Mouse (Mus musculus): ENCODE results near the gene Olfr1412. TPM values are rescaled to one million over a fixed set of nuclear protein-coding genes. Genes with fewer than 3 reads are reported as not detected.

The Olfr1412 gene
- polyA plus RNA-seq, 1 experiment from 2014 or later: not detected

Other genes with a start within 250 kb of the Olfr1412 start
- 314 and 335 TPM in 2 replicates for gene Ndufa10, start 111.9 kb upstream of the Olfr1412 start, polyA plus RNA-seq (2014; fragmentation: Nextera tagmentation; extraction: Ambion mirVana)
- gene Olfr1416, start 100.7 kb upstream of the Olfr1412 start, polyA plus RNA-seq (2014; fragmentation: Nextera tagmentation; extraction: Ambion mirVana): not detected in 2 replicates
- not detected in 2 replicates for gene Olfr1415, start 89.7 kb upstream of the Olfr1412 start, polyA plus RNA-seq (2014; fragmentation: Nextera tagmentation; extraction: Ambion mirVana)
- not detected in 2 replicates for gene Olfr1414, start 67.1 kb upstream of the Olfr1412 start, polyA plus RNA-seq (2014; fragmentation: Nextera tagmentation; extraction: Ambion mirVana)
- gene Olfr1413, start 14.5 kb upstream of the Olfr1412 start, polyA plus RNA-seq (2014; fragmentation: Nextera tagmentation; extraction: Ambion mirVana): not detected in 2 replicates
- not detected in 2 replicates for gene Olfr1411, start 8.6 kb downstream of the Olfr1412 start, polyA plus RNA-seq (2014; fragmentation: Nextera tagmentation; extraction: Ambion mirVana)
- not detected in 2 replicates for gene Olfr1410, start 20.0 kb downstream of the Olfr1412 start, polyA plus RNA-seq (2014; fragmentation: Nextera tagmentation; extraction: Ambion mirVana)
- gene Olfr12, start 32.0 kb downstream of the Olfr1412 start, polyA plus RNA-seq (2014; fragmentation: Nextera tagmentation; extraction: Ambion mirVana): not detected in 2 replicates
- 414 and 584 TPM in 2 replicates for gene Cops9, start 56.2 kb downstream of the Olfr1412 start, polyA plus RNA-seq (2014; fragmentation: Nextera tagmentation; extraction: Ambion mirVana)
- 0.43 TPM in 1 of 2 replicates, not detected in the other for gene Otos, start 63.1 kb downstream of the Olfr1412 start, polyA plus RNA-seq (2014; fragmentation: Nextera tagmentation; extraction: Ambion mirVana)
- gene Gpc1, start 245.9 kb downstream of the Olfr1412 start, polyA plus RNA-seq (2014; fragmentation: Nextera tagmentation; extraction: Ambion mirVana): 46.1 and 55.6 TPM in 2 replicates